In genomic region chr2:124673117-124673516, GRCm38 (mm10) we compare ENCODE assay signal across 34 mouse cellular contexts.
"Had no signal": no experiment of that assay in that cellular context is flagged by ENCODE, and none has a peak within 500 bp of the region (broad histone marks: within the 10 kb centered on the region; RNA-seq: fewer than 3 reads in every experiment).

No protein-coding gene starts in this region.

- H3K4me3 ChIP-seq: heart, embryonic 13.5 days; heart, embryonic 15.5 days; hindbrain, embryonic 10.5 days; hindbrain, embryonic 12.5 days; hindbrain, embryonic 13.5 days; hindbrain, embryonic 15.5 days; intestine, embryonic 15.5 days; kidney, embryonic 15.5 days; layer of hippocampus, adult 2 months; left cerebral cortex, adult 2 months had no signal

- DNase-seq: heart, postnatal 10 days; heart, postnatal 14 days; heart, postnatal 36 days; heart, postnatal 4 days; kidney, adult 11 months; kidney, adult 18-20 months; kidney, adult 2 months; kidney, adult 8-10 months; kidney, adult 9 months; kidney, postnatal 10 days; kidney, postnatal 14 days; kidney, postnatal 25 days; kidney, postnatal 36 days; kidney, postnatal 4 days; layer of hippocampus, adult 9-11 months; layer of hippocampus, postnatal 36 days had no signal

- H3K27me3 ChIP-seq: heart, embryonic 13.5 days; heart, embryonic 15.5 days; hindbrain, embryonic 12.5 days; hindbrain, embryonic 13.5 days; hindbrain, embryonic 15.5 days; intestine, embryonic 15.5 days; kidney, embryonic 15.5 days had no signal

- H3K9ac ChIP-seq: heart, embryonic 13.5 days; heart, embryonic 15.5 days; hindbrain, embryonic 12.5 days; hindbrain, embryonic 13.5 days; hindbrain, embryonic 14.5 days; hindbrain, embryonic 15.5 days; intestine, embryonic 15.5 days; kidney, embryonic 15.5 days had no signal

- H3K4me2 ChIP-seq: heart, embryonic 11.5 days; heart, embryonic 13.5 days; heart, embryonic 15.5 days; hindbrain, embryonic 12.5 days; hindbrain, embryonic 13.5 days; hindbrain, embryonic 14.5 days; hindbrain, embryonic 15.5 days; intestine, embryonic 15.5 days; kidney, embryonic 15.5 days had no signal

- H3K27ac ChIP-seq: heart, embryonic 13.5 days; heart, embryonic 15.5 days; hindbrain, embryonic 10.5 days; hindbrain, embryonic 12.5 days; hindbrain, embryonic 13.5 days; hindbrain, embryonic 14.5 days; hindbrain, embryonic 15.5 days; hindbrain, postnatal 0 days; intestine, embryonic 15.5 days; kidney, embryonic 15.5 days; kidney, postnatal 0 days; layer of hippocampus, adult 2 months; left cerebral cortex, adult 2 months had no signal

- ATAC-seq: hindbrain, embryonic 16.5 days; hindbrain, postnatal 0 days; inflammation-experienced regulatory T-cells, adult 6 months; intestine, embryonic 15.5 days; intestine, embryonic 16.5 days; intestine, postnatal 0 days had no signal

- H3K4me1 ChIP-seq: heart, embryonic 13.5 days; heart, embryonic 15.5 days; hindbrain, embryonic 10.5 days; hindbrain, embryonic 12.5 days; hindbrain, embryonic 13.5 days; hindbrain, embryonic 15.5 days; intestine, embryonic 15.5 days; kidney, embryonic 15.5 days had no signal

- H3K36me3 ChIP-seq: heart, embryonic 13.5 days; heart, embryonic 15.5 days; hindbrain, embryonic 10.5 days; hindbrain, embryonic 12.5 days; hindbrain, embryonic 13.5 days; hindbrain, embryonic 15.5 days; intestine, embryonic 15.5 days; kidney, embryonic 15.5 days had no signal

- H3K9me3 ChIP-seq: heart, embryonic 13.5 days; heart, embryonic 15.5 days; hindbrain, embryonic 10.5 days; hindbrain, embryonic 12.5 days; hindbrain, embryonic 13.5 days; hindbrain, embryonic 15.5 days; intestine, embryonic 15.5 days; kidney, embryonic 15.5 days had no signal
